Mouse (Mus musculus): ENCODE data around the gene Mast3. TPM values are rescaled to one million over a fixed set of nuclear protein-coding genes. Genes with fewer than 3 reads are reported as not detected.
A peak's percentile ranks its signal among the peaks of the same experiment; 100 is the strongest.

Mast3 gene
- total RNA-seq, 2 experiments from 2014 or later = 468 to 473 TPM

DNA sequence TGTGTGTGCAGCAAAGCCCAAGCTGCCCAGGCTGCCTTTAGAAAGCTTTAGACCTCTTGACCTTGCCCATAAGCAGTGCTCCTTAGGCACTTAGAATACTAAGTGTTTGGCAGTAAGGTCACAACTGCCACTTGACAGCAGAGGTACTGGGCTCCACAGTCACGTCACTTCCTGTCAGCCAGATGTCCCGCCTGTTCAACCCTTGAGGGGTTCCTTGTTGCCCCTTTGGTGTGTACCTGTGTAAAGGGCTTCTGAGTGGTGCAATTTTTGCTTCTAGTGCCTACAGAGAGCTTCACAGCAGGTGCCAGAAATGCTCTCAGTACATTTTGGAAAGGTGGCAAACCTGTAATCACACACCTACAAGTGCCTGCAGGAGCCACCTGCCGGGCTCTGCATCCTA lies 66.6 kb downstream of the Mast3 start:
- DNase-seq (ENCODE audit: low spot score in 2 of 2) = no peak
- Histone ChIP-seq H3K4me3 (no peak overlapping the region), H3K27ac (no peak overlapping the region)
- TF ChIP-seq CTCF (conservative IDR thresholded peaks at IDR 0.05) = no peak

DNA sequence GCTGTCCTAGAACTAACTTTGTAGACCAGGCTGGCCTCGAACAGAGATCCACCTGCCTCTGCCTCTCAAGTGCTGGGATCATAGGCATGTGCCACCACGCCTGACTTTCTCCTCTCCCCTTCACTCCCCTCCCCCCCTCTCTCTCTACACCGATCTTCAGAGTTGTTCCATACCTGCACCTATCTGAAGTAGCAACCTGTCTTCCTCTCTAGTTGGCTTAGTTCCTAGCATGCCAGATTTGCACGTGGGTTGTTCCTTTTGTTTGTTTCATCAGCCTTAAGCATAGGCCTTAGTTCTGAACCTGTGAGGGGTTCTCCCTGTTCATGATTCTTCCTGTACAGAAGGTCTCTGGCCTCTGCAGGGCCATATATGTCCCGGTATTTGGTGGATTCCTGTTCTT lies 67.1 kb downstream of the Mast3 start:
- no peak overlapping the region for H3K27ac ChIP-seq
- TF ChIP-seq CTCF (conservative IDR thresholded peaks at IDR 0.05) = no peak
- no peak for DNase-seq (ENCODE audit: low spot score in 2 of 2)
- no peak overlapping the region for H3K4me3 ChIP-seq

DNA sequence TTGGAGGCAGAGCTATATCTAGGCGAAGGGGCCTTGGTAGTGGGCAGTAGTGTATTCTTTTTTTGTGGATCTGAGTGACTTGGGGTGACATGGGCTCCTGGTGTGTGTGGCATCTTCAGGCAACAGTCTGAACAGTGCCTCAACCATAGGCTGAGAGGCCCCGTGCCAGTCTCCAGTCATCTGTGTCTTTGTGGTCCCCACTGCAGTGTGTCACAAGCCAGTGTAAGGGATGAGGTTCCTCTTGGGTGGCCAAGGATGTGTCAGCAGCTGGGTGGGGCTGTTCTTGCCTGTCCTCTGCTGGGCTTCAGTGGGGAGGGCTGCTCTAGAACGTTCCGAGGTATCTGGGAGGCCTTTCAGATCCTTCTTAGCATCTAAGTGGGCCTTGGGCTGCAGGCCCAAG lies 73.9 kb downstream of the Mast3 start:
- Histone ChIP-seq H3K4me3 (no peak overlapping the region), H3K27ac (no peak overlapping the region)
- DNase-seq (ENCODE audit: low spot score in 2 of 2) = no peak
- TF ChIP-seq CTCF (conservative IDR thresholded peaks at IDR 0.05) = no peak

DNA sequence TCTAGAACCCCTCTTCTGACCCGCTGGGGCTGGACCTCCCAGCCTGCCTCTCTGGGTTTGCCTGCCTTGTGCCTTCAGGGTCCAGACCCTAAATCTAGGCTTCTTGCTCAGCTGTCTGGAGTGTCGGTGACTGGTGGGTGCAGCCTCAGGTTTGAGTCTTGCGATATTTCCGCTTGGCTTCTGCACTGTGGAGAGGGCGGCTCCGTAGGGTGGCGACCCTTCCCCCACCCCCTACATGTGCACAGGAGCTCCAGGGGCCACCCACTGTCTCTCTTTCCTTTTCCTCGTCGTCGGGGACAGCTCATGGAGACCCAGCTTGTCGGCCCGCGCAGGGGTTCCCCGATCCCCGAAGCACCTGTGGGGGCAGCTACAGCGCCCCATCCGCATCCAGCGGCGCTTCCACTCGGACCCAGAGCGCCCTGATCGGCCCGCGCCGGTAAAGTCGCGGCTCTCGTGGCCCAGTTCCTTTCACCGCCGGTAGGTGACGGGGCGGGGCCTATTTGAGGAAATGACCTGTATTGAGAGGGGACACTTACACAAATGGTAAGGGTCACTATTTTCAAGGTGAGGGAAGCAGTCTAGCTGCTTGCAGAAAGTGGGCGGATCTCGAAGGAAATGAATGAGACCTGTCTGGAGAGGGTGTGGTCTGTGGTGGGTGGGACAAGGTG lies 74.9 kb downstream of the Mast3 start:
- no peak for DNase-seq (ENCODE audit: low spot score in 2 of 2)
- Histone ChIP-seq H3K27ac (no peak overlapping the region), H3K4me3 (peak overlapping the region; percentile 27; the same call in 1 of the 2 replicates)
- TF ChIP-seq CTCF (conservative IDR thresholded peaks at IDR 0.05) = peak; percentile 63

Small RNA genes within 50 kb of the gene (microRNA-seq; reads per million reads assigned to microRNA genes)
- 62.6 to 63.3 reads per million in 2 experiments for gene Mir7240

Other genes with a start within 250 kb of the Mast3 start
- gene Isyna1, start 210.7 kb downstream of the Mast3 start, total RNA-seq (2021) = 10 to 100 TPM; 41.4 to 46.4 TPM
- 100 to 1,000 TPM; 274 to 297 TPM for gene Ssbp4, start 196.2 kb downstream of the Mast3 start, total RNA-seq (2021)
- under 1 TPM; 0.54 to 0.97 TPM for gene Lrrc25, start 188.9 kb downstream of the Mast3 start, total RNA-seq (2021)
- gene Gdf15, start 172.6 kb downstream of the Mast3 start, total RNA-seq (2021) = under 1 TPM in 1 of 2 experiments, not detected in 1; 0.25 TPM
- 10 to 100 TPM; 25.4 to 29.1 TPM for gene Pgpep1, start 144.7 kb downstream of the Mast3 start, total RNA-seq (2021)
- gene Lsm4, start 131.8 kb downstream of the Mast3 start, total RNA-seq (2021) = 10 to 100 TPM; 58.2 to 61.8 TPM
- gene Jund, start 106.1 kb downstream of the Mast3 start, total RNA-seq (2021) = 100 to 1,000 TPM; 165 to 181 TPM
- under 1 TPM; 0.07 to 0.08 TPM for gene Iqcn, start 101.6 kb downstream of the Mast3 start, total RNA-seq (2021)
- gene Gm3336, start 86.5 kb downstream of the Mast3 start, total RNA-seq (2021) = not detected
- gene Pde4c, start 81.3 kb downstream of the Mast3 start, total RNA-seq (2021) = 1 to 10 TPM; 1.4 to 1.5 TPM
- gene Rab3a, start 50.4 kb downstream of the Mast3 start, total RNA-seq (2021) = 100 to 1,000 TPM; 775 to 798 TPM
- 10 to 100 TPM; 36.5 to 42.7 TPM for gene Mpv17l2, start 44.1 kb downstream of the Mast3 start, total RNA-seq (2021)
- gene Pik3r2, start 28.3 kb downstream of the Mast3 start, total RNA-seq (2021) = 100 to 1,000 TPM; 160 to 169 TPM
- 1 to 10 TPM in 1 of 2 experiments, under 1 TPM in 1; 0.61 to 1.1 TPM for gene Il12rb1, start 3.4 kb upstream of the Mast3 start, total RNA-seq (2021)
- gene Arrdc2, start 34.7 kb upstream of the Mast3 start, total RNA-seq (2021) = 10 to 100 TPM; 13.8 to 20.9 TPM
- 10 to 100 TPM; 17.4 to 18.3 TPM for gene Kcnn1, start 58.2 kb upstream of the Mast3 start, total RNA-seq (2021)
- 10 to 100 TPM; 82.2 to 88.9 TPM for gene Ccdc124, start 68.9 kb upstream of the Mast3 start, total RNA-seq (2021)
- gene Slc5a5, start 87.7 kb upstream of the Mast3 start, total RNA-seq (2021) = 1 to 10 TPM; 5.9 to 8.0 TPM
- gene Rpl18a, start 92.4 kb upstream of the Mast3 start, total RNA-seq (2021) = 100 to 1,000 TPM; 698 to 704 TPM
- 10 to 100 TPM; 97.0 to 98.1 TPM for gene Map1s, start 100.9 kb upstream of the Mast3 start, total RNA-seq (2021)

Measured in layer of hippocampus, adult 2 months (tissue).